Comparison of ENCODE assay signal across 8 mouse cellular contexts in the genomic region with DNA sequence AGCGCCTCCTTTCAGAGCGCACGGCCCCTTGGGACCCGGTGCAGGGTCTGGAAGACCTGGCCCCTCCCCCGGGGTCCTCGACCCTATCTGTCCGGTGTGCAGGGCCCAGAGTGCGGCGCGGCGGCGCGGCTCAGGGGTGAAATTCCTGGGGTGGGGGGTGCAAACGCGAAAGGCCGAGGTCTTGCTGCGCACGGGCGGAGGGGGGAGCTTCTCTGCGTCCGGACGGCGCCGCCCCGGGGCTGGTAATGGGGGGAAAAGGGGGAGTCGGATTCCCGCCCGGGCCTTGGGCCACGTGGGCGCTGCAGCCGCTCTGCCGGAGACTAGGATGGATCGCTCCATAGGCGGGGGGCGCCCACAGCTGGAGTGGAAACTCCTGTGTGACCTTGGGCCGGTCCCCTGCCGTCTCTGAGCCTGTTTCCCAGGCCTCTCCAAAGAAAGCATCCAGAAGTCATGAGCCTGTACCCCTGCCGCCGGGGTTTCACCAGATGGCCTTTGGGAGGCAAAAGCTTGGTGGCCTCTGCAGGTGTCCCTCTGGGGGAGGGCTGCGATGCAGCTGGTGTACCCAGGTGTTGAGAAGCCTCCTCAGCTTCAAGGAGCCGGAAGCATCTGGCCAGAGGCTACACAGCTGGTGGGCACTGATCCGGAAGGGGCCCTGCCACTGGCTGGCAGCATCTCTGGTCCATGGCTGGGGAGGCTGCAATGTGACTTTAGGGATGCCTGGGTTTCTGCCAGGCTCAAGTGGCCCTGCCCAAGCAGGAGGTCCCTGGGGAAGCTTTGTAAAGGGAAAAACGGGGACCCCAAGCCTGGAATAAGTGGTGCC. TPM values are rescaled to one million over a fixed set of nuclear protein-coding genes. Genes with fewer than 3 reads are reported as not detected.
DNase-seq lines count a peak whose midpoint lies in the region; ATAC-seq lines count a peak whose summit lies in the region.

No protein-coding gene starts in this region.

- no peaks in the 10 kb centered on the region for H3K9me3 ChIP-seq in forebrain, embryonic 16.5 days (ENCODE audit: control insufficient read depth, low read length)

- H3K9ac ChIP-seq in forebrain, embryonic 16.5 days (replicated peaks; ENCODE audit: low read depth, low read length): peak overlapping the region; percentile 92

- H3K27ac ChIP-seq in forebrain, embryonic 16.5 days (ENCODE audit: low read length): peak overlapping the region; percentile 65; the same call in 1 of the 2 replicates

- DNase-seq in ZHBTc4 (ENCODE audit: low read depth, low spot score): peak; percentile 69
- DNase-seq in cerebellum, adult 18-20 months: peak; percentile 47 to 53
- peak; percentile 57 to 72 for DNase-seq in layer of hippocampus, postnatal 10 days (ENCODE audit: low spot score in 2 of 2)
- peak; percentile 81 to 89 for DNase-seq in lung, postnatal 4 days
- DNase-seq in right cerebral cortex, postnatal 4 days: peak; percentile 58

- peak; percentile 18 for ATAC-seq in forebrain, embryonic 16.5 days
- peak; percentile 51 to 55 for ATAC-seq in hematopoietic stem cell, adult 5-6 weeks (replicated peaks in 1 of 2; ENCODE audit: insufficient read depth in 1 of 2, low FRiP score in 2 of 2, low TSS enrichment in 1 of 2, low read depth in 1 of 2, poor library complexity in 2 of 2, severe bottlenecking in 2 of 2)
- no peak for ATAC-seq in megakaryocyte-erythroid progenitor cell, adult 5-6 weeks (replicated peaks; ENCODE audit: low FRiP score, low TSS enrichment, poor library complexity, severe bottlenecking)

- peak overlapping the region; percentile 88 for H3K4me2 ChIP-seq in forebrain, embryonic 16.5 days (ENCODE audit: low read length)

- peaks cover 27% of the 10 kb centered on the region for H3K4me1 ChIP-seq in forebrain, embryonic 16.5 days (replicated peaks; ENCODE audit: control insufficient read depth, insufficient read depth, low read length)

- no peaks in the 10 kb centered on the region for H3K27me3 ChIP-seq in forebrain, embryonic 16.5 days (replicated peaks; ENCODE audit: control insufficient read depth, insufficient read depth, low read length)

- WGBS in forebrain, embryonic 16.5 days: 2% methylated on average over 39 of the region's 43 CpGs

- H3K4me3 ChIP-seq in forebrain, embryonic 16.5 days (replicated peaks; ENCODE audit: low read length): peak overlapping the region; percentile 94

- peaks cover 10% of the 10 kb centered on the region for H3K36me3 ChIP-seq in forebrain, embryonic 16.5 days (ENCODE audit: control insufficient read depth, insufficient read depth)

RNA-seq across cellular contexts. Expression of gene Zfp651, which starts 1.4 kb away (rescaled TPM):
- 16.4 and 20.4 TPM in 2 replicates for polyA plus RNA-seq in forebrain, embryonic 16.5 days (2015; fragmentation: Nextera tagmentation; extraction: Ambion mirVana)
- total RNA-seq in hematopoietic stem cell, adult 5-6 weeks (2017): 2.8 and 3.0 TPM in 2 replicates
- total RNA-seq in layer of hippocampus, postnatal 10 days (2021): 100 to 1,000 TPM; 104 to 108 TPM
- total RNA-seq in megakaryocyte-erythroid progenitor cell, adult 5-6 weeks (2014; fragmentation: Nextera tagmentation): not detected in 2 replicates
- not detected in 2 replicates for total RNA-seq in megakaryocyte-erythroid progenitor cell, adult 5-6 weeks (2017)

RNA-seq across cellular contexts. Expression of gene Klhl40, which starts 16.9 kb away (rescaled TPM):
- polyA plus RNA-seq in forebrain, embryonic 16.5 days (2015; fragmentation: Nextera tagmentation; extraction: Ambion mirVana): 0.80 and 1.1 TPM in 2 replicates
- total RNA-seq in hematopoietic stem cell, adult 5-6 weeks (2017): not detected in 2 replicates
- 1 to 10 TPM; 2.9 to 3.2 TPM for total RNA-seq in layer of hippocampus, postnatal 10 days (2021)
- not detected in 2 replicates for total RNA-seq in megakaryocyte-erythroid progenitor cell, adult 5-6 weeks (2014; fragmentation: Nextera tagmentation)
- total RNA-seq in megakaryocyte-erythroid progenitor cell, adult 5-6 weeks (2017): not detected in 2 replicates

RNA-seq across cellular contexts. Expression of gene Hhatl, which starts 31.8 kb away (rescaled TPM):
- not detected in 2 replicates for polyA plus RNA-seq in forebrain, embryonic 16.5 days (2015; fragmentation: Nextera tagmentation; extraction: Ambion mirVana)
- not detected in 2 replicates for total RNA-seq in hematopoietic stem cell, adult 5-6 weeks (2017)
- 1 to 10 TPM; 2.8 to 2.9 TPM for total RNA-seq in layer of hippocampus, postnatal 10 days (2021)
- total RNA-seq in megakaryocyte-erythroid progenitor cell, adult 5-6 weeks (2014; fragmentation: Nextera tagmentation): not detected in 2 replicates
- total RNA-seq in megakaryocyte-erythroid progenitor cell, adult 5-6 weeks (2017): not detected in 2 replicates

RNA-seq across cellular contexts. Expression of gene Nktr, which starts 41.5 kb away (rescaled TPM):
- 59.1 and 60.4 TPM in 2 replicates for polyA plus RNA-seq in forebrain, embryonic 16.5 days (2015; fragmentation: Nextera tagmentation; extraction: Ambion mirVana)
- total RNA-seq in hematopoietic stem cell, adult 5-6 weeks (2017): 155 and 156 TPM in 2 replicates
- total RNA-seq in layer of hippocampus, postnatal 10 days (2021): 100 to 1,000 TPM; 110 to 133 TPM
- total RNA-seq in megakaryocyte-erythroid progenitor cell, adult 5-6 weeks (2014; fragmentation: Nextera tagmentation): 161 and 173 TPM in 2 replicates
- total RNA-seq in megakaryocyte-erythroid progenitor cell, adult 5-6 weeks (2017): 132 and 146 TPM in 2 replicates

RNA-seq across cellular contexts. Expression of gene Ss18l2, which starts 50.4 kb away (rescaled TPM):
- polyA plus RNA-seq in forebrain, embryonic 16.5 days (2015; fragmentation: Nextera tagmentation; extraction: Ambion mirVana): 133 and 142 TPM in 2 replicates
- total RNA-seq in hematopoietic stem cell, adult 5-6 weeks (2017): 27.1 and 30.0 TPM in 2 replicates
- 10 to 100 TPM; 80.7 to 87.9 TPM for total RNA-seq in layer of hippocampus, postnatal 10 days (2021)
- total RNA-seq in megakaryocyte-erythroid progenitor cell, adult 5-6 weeks (2014; fragmentation: Nextera tagmentation): 57.8 and 77.0 TPM in 2 replicates
- total RNA-seq in megakaryocyte-erythroid progenitor cell, adult 5-6 weeks (2017): 47.8 and 54.4 TPM in 2 replicates

Comparison
In these comparisons a context has a peak if more than half of its experiments do, and no peak if none do; other contexts are left out.
1. RNA of gene Zfp651, which starts 1.4 kb away (total RNA-seq): 104 to 108 TPM in layer of hippocampus, postnatal 10 days; 2.8 to 3.0 TPM in hematopoietic stem cell, adult 5-6 weeks and not detected in megakaryocyte-erythroid progenitor cell, adult 5-6 weeks; every median in the first group is over 10 times any median in the second.
2. Peak in every context shown above with its lines, with median percentiles within 50 percentile points of each other: DNase-seq.